Mouse (Mus musculus) liver, adult 2 months (tissue): Measurements from ENCODE around the gene Aox3. TPM values are rescaled to one million over a fixed set of nuclear protein-coding genes. Genes with fewer than 3 reads are reported as not detected.
A peak's percentile ranks its signal among the peaks of the same experiment; 100 is the strongest.

Source experiments
- DNase-seq: peaks from one replicate; pipeline ENCODE4 v3.0.0-alpha.2; 2011; ENCODE audit warnings: low read depth, low spot score; ENCODE audit errors: extremely low read depth
- H3K27ac ChIP-seq: fragments of 200-500 bp; replicated peaks from 2 replicates; pipeline ENCODE4 v1.5.1; 2012; ENCODE audit warnings: low read depth, mild to moderate bottlenecking, control low read depth, inconsistent platforms, low read length; ENCODE audit not compliant: insufficient read depth
- H3K27me3 ChIP-seq: fragments of 200-500 bp; 2 replicates; pipeline ENCODE4 v1.6.1; 2012; ENCODE audit warnings: mild to moderate bottlenecking, moderate library complexity, low read length, inconsistent platforms; ENCODE audit not compliant: control insufficient read depth, insufficient read depth
- H3K36me3 ChIP-seq: fragments of 200-500 bp; 2 replicates; pipeline ENCODE4 v1.6.1; 2012; ENCODE audit warnings: low read length, inconsistent platforms; ENCODE audit not compliant: control insufficient read depth, insufficient read depth
- H3K4me1 ChIP-seq: fragments of 200-500 bp; 2 replicates; pipeline ENCODE4 v1.6.1; 2011; ENCODE audit warnings: low read length; ENCODE audit not compliant: control insufficient read depth, insufficient read depth
- H3K4me3 ChIP-seq: fragments of 200-500 bp; 2 replicates; pipeline ENCODE4 v1.5.1; 2011; ENCODE audit warnings: low read depth, mild to moderate bottlenecking, control low read depth, low read length, moderate library complexity; ENCODE audit not compliant: insufficient read depth
- H3K79me2 ChIP-seq: fragments of 200-500 bp; 2 replicates; pipeline ENCODE4 v1.6.1; 2012; ENCODE audit warnings: inconsistent platforms, mild to moderate bottlenecking, low read length, moderate library complexity; ENCODE audit not compliant: control insufficient read depth, insufficient read depth
- H3K9ac ChIP-seq: fragments of 200-500 bp; 2 replicates; pipeline ENCODE4 v1.6.1; 2012; ENCODE audit warnings: low read depth, mild to moderate bottlenecking, control low read depth, inconsistent platforms, low read length
- CTCF ChIP-seq: fragments of 200-500 bp; IDR thresholded peaks from 2 replicates; pipeline ENCODE4 v1.5.1; 2011; ENCODE audit warnings: low read depth, low read length, control low read depth
- POLR2A ChIP-seq: fragments of 200-500 bp; IDR thresholded peaks from 2 replicates; pipeline ENCODE4 v1.6.1; 2011; ENCODE audit warnings: low read length, control low read depth; ENCODE audit not compliant: insufficient read depth; ENCODE audit errors: extremely low read depth
- WGBS: fragments of 180-500 bp; shearing (Covaris S2); methylation state at CpG from one replicate; pipeline ENCODE4 v1.1.7; 2018; 5-methylcytosine and 5-hydroxymethylcytosine counted together
- polyA plus RNA-seq: library from polyadenylated mRNA; depleted of rRNA; stranded (reverse); fragments of >200 nt; gene quantifications from 2 replicates; pipeline ENCODE4 v1.2.3, GENCODE M21; 2012
- total RNA-seq: library from RNA; depleted of rRNA; stranded (reverse); fragments of >200 nt; gene quantifications from 2 replicates; pipeline ENCODE4 v1.2.3, GENCODE M21; 2014

Aox3 gene
- total and polyA plus RNA-seq, 2 experiments: 59.0 to 244 TPM

GRCm38 (mm10) chr1:58091992-58092560 lies 20.9 kb upstream of the Aox3 start:
- Histone ChIP-seq H3K4me1 (peaks cover 18% of the 10 kb centered on the region), H3K79me2 (no peaks in the 10 kb centered on the region), H3K9ac (no peak overlapping the region), H3K4me3 (no peak overlapping the region), H3K27ac (peak overlapping the region; percentile 35; the same call in 1 of the 2 replicates), H3K36me3 (peaks cover 60% of the 10 kb centered on the region), H3K27me3 (no peaks in the 10 kb centered on the region)
- TF ChIP-seq POLR2A (no peak), CTCF (no peak)
- WGBS: 55% methylated on average over 2 of the region's 2 CpGs
- DNase-seq: no peak

DNA sequence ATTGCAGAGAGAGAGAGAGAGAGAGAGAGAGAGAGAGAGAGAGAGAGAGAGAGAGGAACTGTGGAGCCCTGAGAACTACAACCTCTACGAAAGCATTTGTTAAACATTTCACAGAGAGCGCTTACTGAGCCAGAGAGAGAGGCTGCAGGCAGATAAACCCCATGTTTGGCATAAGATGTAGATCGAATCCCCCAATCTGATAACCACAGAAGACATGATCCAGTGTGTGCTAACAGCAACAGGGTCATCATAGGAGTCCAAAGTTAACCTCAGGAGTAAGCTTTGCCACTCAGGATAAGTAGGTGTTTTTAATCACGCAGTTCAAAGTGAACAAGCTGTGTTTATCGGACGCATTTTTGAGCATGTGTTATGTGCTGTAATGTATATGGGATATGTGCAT lies 15.6 kb upstream of the Aox3 start:
- Histone ChIP-seq H3K9ac (no peak overlapping the region), H3K36me3 (peaks cover 65% of the 10 kb centered on the region), H3K4me3 (no peak overlapping the region), H3K27ac (peak overlapping the region; percentile 41; the same call in 1 of the 2 replicates), H3K27me3 (no peaks in the 10 kb centered on the region), H3K79me2 (no peaks in the 10 kb centered on the region), H3K4me1 (peaks cover 20% of the 10 kb centered on the region)
- 60% methylated on average over 6 of the region's 6 CpGs for WGBS
- no peak for TF ChIP-seq CTCF
- no peak for TF ChIP-seq POLR2A
- DNase-seq: peak; percentile 93

GRCm38 (mm10) chr1:58099119-58099518 lies 13.8 kb upstream of the Aox3 start:
- no peak for TF ChIP-seq CTCF
- no peak for TF ChIP-seq POLR2A
- no peak for DNase-seq
- Histone ChIP-seq H3K36me3 (peaks cover 71% of the 10 kb centered on the region), H3K9ac (no peak overlapping the region), H3K4me1 (peaks cover 16% of the 10 kb centered on the region), H3K4me3 (no peak overlapping the region), H3K27ac (peak overlapping the region; percentile 31; the same call in 1 of the 2 replicates), H3K27me3 (no peaks in the 10 kb centered on the region), H3K79me2 (no peaks in the 10 kb centered on the region)

- Histone ChIP-seq H3K36me3 (peaks cover 67% of the 10 kb centered on the region), H3K9ac (no peak overlapping the region), H3K4me1 (peaks cover 14% of the 10 kb centered on the region), H3K27me3 (no peaks in the 10 kb centered on the region), H3K27ac (peak overlapping the region; percentile 87), H3K4me3 (no peak overlapping the region), H3K79me2 (no peaks in the 10 kb centered on the region)
- DNase-seq: peak; percentile 100
- WGBS: 10% methylated on average over 2 of the region's 2 CpGs
- no peak for TF ChIP-seq POLR2A
- TF ChIP-seq CTCF: no peak
Observed at GRCm38 (mm10) chr1:58101531-58102146, 11.3 kb upstream of the Aox3 start.

DNA sequence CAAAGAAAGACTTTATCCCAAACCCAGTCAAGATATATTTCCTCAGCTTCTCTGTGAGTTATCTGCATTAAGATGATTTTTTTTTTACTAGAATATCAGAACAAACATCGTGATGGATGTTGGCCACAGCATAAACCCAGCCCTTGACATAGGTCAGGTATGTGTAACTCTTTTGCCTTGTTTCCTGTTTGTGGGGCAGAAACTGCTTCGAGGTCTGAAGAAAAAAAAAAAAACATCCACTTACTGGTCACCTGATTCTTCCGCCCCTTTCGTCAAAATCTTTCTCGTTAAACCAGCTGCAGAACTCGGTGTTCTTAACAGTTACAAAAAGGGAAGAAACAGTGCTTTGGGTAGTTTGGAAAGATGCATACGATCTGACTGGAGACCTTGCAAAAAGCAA lies 10.4 kb upstream of the Aox3 start:
- H3K4me1 ChIP-seq: peaks cover 14% of the 10 kb centered on the region
- no peaks in the 10 kb centered on the region for H3K27me3 ChIP-seq
- H3K79me2 ChIP-seq: no peaks in the 10 kb centered on the region
- 77% methylated on average over 7 of the region's 7 CpGs for WGBS
- no peak overlapping the region for H3K4me3 ChIP-seq
- H3K36me3 ChIP-seq: peaks cover 61% of the 10 kb centered on the region
- H3K27ac ChIP-seq: no peak overlapping the region
- TF ChIP-seq CTCF (no peak), POLR2A (no peak)
- no peak for DNase-seq
- H3K9ac ChIP-seq: no peak overlapping the region

DNA sequence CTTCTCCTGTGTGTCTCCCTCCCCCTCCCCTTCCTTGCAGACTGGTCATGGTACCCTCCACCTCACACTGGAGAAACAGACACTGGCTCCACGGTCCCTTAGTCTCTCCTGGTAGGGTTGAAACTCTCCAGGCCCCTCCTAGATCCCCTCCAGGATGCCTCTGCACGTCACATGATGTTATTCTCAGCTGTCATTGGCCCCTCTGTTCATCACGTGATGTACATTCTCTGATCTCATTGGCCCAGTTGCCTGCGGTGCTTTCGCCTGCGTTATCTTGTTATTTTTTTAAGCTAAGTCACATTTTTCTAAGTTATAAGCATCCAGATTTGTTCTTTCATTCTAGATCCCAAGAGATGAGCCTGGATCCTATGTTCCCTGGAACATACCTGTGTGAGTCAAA lies 7.2 kb upstream of the Aox3 start:
- H3K4me1 ChIP-seq: peaks cover 7% of the 10 kb centered on the region

More for the DNA sequence above, 7.2 kb upstream of the Aox3 start:
- 95% methylated on average over 6 of the region's 6 CpGs for WGBS
- Histone ChIP-seq H3K4me3 (no peak overlapping the region), H3K36me3 (peaks cover 42% of the 10 kb centered on the region), H3K9ac (no peak overlapping the region), H3K79me2 (no peaks in the 10 kb centered on the region), H3K27ac (no peak overlapping the region), H3K27me3 (no peaks in the 10 kb centered on the region)
- no peak for DNase-seq
- TF ChIP-seq CTCF (no peak), POLR2A (no peak)
